Mouse (Mus musculus) liver, embryonic 15.5 days (tissue): Measurements from ENCODE around the gene 1600002K03Rik. TPM values are rescaled to one million over a fixed set of nuclear protein-coding genes. Genes with fewer than 3 reads are reported as not detected.
"Not testable (repeated sequence)": the region's sequence is repeated elsewhere in the genome, so short reads cannot be mapped to it uniquely, and the experiment has no call there.

Source experiments
- ATAC-seq: fragments of 200-750 bp; cut with Nextera tagmentation; 2 replicates; pipeline ENCODE4 v1.8.0; 2017; ENCODE audit warnings: moderate number of reproducible peaks, mild to moderate bottlenecking, moderate library complexity; ENCODE audit not compliant: insufficient read depth
- H3K27ac ChIP-seq: fragments of 300-500 bp; sonication (generic); replicated peaks from 2 replicates; pipeline ENCODE4 v1.5.1; 2015; ENCODE audit warnings: mild to moderate bottlenecking, inconsistent platforms
- H3K27me3 ChIP-seq: fragments of 300-500 bp; sonication (generic); 2 replicates; pipeline ENCODE4 v1.6.1; 2015; ENCODE audit warnings: mild to moderate bottlenecking, inconsistent platforms
- H3K36me3 ChIP-seq: fragments of 300-500 bp; sonication (generic); replicated peaks from 2 replicates; pipeline ENCODE4 v1.6.1; 2015; ENCODE audit warnings: moderate library complexity, mild to moderate bottlenecking, inconsistent platforms
- H3K4me1 ChIP-seq: fragments of 300-500 bp; sonication (generic); replicated peaks from 2 replicates; pipeline ENCODE4 v1.6.1; 2015; ENCODE audit warnings: inconsistent platforms
- H3K4me2 ChIP-seq: fragments of 300-500 bp; sonication (generic); 2 replicates; pipeline ENCODE4 v1.6.1; 2015; ENCODE audit warnings: moderate library complexity, mild to moderate bottlenecking, inconsistent platforms
- H3K4me3 ChIP-seq: fragments of 300-500 bp; sonication (generic); replicated peaks from 2 replicates; pipeline ENCODE4 v1.5.1; 2015; ENCODE audit warnings: mild to moderate bottlenecking, inconsistent platforms
- H3K9ac ChIP-seq: fragments of 300-500 bp; sonication (generic); 2 replicates; pipeline ENCODE4 v1.6.1; 2015; ENCODE audit warnings: moderate library complexity, mild to moderate bottlenecking, inconsistent platforms
- H3K9me3 ChIP-seq: fragments of 300-500 bp; sonication (generic); replicated peaks from 2 replicates; pipeline ENCODE4 v1.6.1; 2016; ENCODE audit warnings: inconsistent platforms
- WGBS: fragments of 180-500 bp; shearing (Covaris S2); methylation state at CpG from one replicate; pipeline ENCODE4 v1.1.7; 2015; ENCODE audit warnings: mixed read lengths; ENCODE audit not compliant: insufficient replicate concordance; 5-methylcytosine and 5-hydroxymethylcytosine counted together
- polyA plus RNA-seq: library from polyadenylated mRNA; unstranded; fragments of >200 nt; fragmentation: Nextera tagmentation; extraction: Ambion mirVana; gene quantifications from 2 replicates; pipeline ENCODE4 v1.2.1, GENCODE M21; 2015

The 1600002K03Rik gene
- polyA plus RNA-seq, 1 experiment from 2014 or later, result 10.1 TPM

DNA sequence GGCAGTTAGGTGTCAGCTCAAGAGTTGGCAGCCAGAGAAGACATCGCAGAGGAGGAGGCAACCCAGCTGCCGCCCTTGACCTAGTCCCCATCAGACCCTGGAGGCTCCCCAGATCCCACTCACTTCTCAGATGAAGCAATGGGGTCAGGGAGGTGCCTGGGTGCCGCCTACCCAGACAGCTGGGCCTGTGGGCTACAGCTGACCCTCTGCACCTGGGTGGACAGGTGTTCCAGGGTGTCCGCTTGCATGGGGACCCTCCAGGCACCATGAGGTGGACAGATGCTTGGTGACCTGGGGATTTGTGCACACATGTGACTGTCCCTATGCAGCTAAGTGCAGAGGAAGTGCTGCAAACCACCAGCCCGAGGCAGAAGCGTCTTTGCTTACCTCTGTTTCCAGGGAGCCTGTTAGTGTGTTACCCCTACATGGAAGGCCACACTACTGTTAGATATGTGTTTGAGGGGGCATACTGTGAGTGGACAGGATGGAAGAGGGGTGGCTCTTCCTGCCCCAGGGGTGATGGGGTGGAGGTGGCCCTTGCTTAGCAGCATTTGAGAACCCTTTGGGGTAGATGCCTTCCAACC, 9.9 kb upstream of the 1600002K03Rik start:
- H3K27ac ChIP-seq, result peak overlapping the region; percentile 94
- WGBS, result 60% methylated on average over 6 of the region's 6 CpGs
- peak overlapping the region; percentile 97; the same call in 1 of the 2 replicates for H3K4me2 ChIP-seq

DNA sequence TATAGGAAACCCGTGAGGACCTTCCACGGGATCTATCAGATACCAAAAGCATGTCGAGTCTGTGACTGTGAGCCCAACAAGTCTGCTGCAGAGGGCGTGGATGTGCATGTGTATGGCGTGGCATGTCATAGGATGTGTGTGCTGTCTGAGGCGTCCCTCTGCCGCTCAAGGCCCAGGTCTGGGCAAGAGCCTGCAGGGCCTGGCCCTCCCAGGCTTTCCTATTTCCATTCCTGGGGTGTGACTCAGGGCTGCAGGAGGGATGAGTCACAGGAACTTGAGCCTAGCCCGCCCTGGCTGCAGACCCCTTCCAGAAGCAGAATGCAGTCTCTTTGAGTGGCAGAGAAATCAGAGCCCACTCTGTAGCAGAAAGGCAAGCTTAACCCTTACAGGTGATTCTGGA, 9.0 kb upstream of the 1600002K03Rik start:
- H3K4me1 ChIP-seq, result peaks cover 87% of the 10 kb centered on the region
- WGBS, result 70% methylated on average over 8 of the region's 8 CpGs
- ATAC-seq, result no peak
- H3K36me3 ChIP-seq, result no peaks in the 10 kb centered on the region
- H3K9me3 ChIP-seq, result no peaks in the 10 kb centered on the region
- H3K27ac ChIP-seq, result no peak overlapping the region
- H3K4me3 ChIP-seq, result no peak overlapping the region
- no peak overlapping the region for H3K9ac ChIP-seq
- peaks cover 8% of the 10 kb centered on the region; the same call in 1 of the 2 replicates for H3K27me3 ChIP-seq
- H3K4me2 ChIP-seq, result peak overlapping the region; percentile 97

More for the DNA sequence above, 9.9 kb upstream of the 1600002K03Rik start:
- ATAC-seq, result no peak
- H3K9ac ChIP-seq, result no peak overlapping the region
- H3K27me3 ChIP-seq, result peaks cover 8% of the 10 kb centered on the region; the same call in 1 of the 2 replicates
- no peaks in the 10 kb centered on the region for H3K36me3 ChIP-seq
- H3K4me1 ChIP-seq, result peaks cover 92% of the 10 kb centered on the region
- H3K4me3 ChIP-seq, result no peak overlapping the region
- no peaks in the 10 kb centered on the region for H3K9me3 ChIP-seq

DNA sequence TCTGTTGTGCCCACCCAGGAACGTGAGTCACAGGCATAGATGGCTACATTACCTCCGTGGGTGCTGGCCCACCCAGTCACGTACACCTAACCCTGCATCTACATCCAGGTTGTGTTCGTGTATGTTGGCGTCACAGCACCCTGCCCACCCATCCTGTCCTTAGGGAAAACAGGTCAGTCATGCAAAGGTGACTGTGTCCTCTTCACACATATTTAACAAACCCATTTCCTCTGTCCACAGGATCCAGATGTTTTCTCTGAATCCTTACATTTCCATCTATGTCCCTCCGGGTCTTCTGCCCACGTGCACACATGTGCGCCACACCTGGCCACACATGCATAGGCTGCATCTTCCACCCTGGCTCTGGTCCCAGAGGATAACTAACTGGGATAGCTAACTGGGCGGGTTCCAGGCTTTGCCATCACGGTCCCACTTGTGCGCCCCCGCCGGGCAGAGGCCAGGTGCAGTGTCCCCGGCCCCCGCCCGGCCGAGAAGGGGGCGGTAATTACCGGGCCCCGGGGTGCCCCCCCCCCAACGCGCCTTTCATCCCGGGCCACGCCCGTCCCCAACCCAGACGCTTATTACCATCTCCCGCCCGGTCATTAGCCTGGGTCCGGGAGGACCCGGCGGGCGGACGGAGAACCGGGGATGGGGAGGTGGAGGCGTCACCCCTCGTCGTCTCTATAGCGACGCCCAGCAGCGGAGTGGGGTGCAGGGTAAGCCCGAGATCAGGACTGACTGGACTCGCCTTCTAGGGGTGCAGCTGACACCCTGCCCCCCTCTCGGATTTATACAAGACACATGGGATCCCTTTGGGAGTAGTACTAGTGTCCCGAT, 8.4 kb upstream of the 1600002K03Rik start:
- Histone ChIP-seq H3K4me1 (peaks cover 87% of the 10 kb centered on the region), H3K27ac (peak overlapping the region; percentile 74), H3K36me3 (no peaks in the 10 kb centered on the region), H3K4me2 (peak overlapping the region; percentile 97), H3K9ac (peak overlapping the region; percentile 55), H3K9me3 (no peaks in the 10 kb centered on the region), H3K27me3 (peaks cover 8% of the 10 kb centered on the region; the same call in 1 of the 2 replicates), H3K4me3 (peak overlapping the region; percentile 57)
- WGBS, result 13% methylated on average over 44 of the region's 44 CpGs
- no peak for ATAC-seq

DNA sequence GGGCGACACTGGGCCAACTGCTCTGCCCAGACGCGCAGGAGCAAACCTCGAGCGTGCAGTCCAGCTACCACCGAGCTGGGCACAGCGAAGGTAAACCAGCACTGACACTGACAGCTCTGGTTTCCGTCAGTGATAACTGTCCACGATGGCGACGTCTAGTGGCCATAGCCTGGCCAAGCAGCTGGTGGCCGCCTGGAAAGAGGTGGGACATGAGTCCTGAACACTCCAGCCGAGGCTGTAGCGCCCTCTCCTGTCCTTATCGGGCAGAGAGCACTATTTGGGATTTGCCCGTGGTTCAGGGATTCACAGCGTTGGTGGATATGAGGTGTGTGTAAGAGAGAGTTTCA, 7.8 kb upstream of the 1600002K03Rik start:
- peak overlapping the region; percentile 55 for H3K9ac ChIP-seq
- under 1% methylated on average over 17 of the region's 17 CpGs for WGBS
- no peaks in the 10 kb centered on the region for H3K9me3 ChIP-seq
- ATAC-seq, result peak; percentile 34
- peaks cover 8% of the 10 kb centered on the region; the same call in 1 of the 2 replicates for H3K27me3 ChIP-seq
- peak overlapping the region; percentile 97 for H3K4me2 ChIP-seq
- peak overlapping the region; percentile 74 for H3K27ac ChIP-seq
- H3K36me3 ChIP-seq, result peaks cover 6% of the 10 kb centered on the region
- H3K4me1 ChIP-seq, result peaks cover 88% of the 10 kb centered on the region
- peak overlapping the region; percentile 57 for H3K4me3 ChIP-seq

DNA sequence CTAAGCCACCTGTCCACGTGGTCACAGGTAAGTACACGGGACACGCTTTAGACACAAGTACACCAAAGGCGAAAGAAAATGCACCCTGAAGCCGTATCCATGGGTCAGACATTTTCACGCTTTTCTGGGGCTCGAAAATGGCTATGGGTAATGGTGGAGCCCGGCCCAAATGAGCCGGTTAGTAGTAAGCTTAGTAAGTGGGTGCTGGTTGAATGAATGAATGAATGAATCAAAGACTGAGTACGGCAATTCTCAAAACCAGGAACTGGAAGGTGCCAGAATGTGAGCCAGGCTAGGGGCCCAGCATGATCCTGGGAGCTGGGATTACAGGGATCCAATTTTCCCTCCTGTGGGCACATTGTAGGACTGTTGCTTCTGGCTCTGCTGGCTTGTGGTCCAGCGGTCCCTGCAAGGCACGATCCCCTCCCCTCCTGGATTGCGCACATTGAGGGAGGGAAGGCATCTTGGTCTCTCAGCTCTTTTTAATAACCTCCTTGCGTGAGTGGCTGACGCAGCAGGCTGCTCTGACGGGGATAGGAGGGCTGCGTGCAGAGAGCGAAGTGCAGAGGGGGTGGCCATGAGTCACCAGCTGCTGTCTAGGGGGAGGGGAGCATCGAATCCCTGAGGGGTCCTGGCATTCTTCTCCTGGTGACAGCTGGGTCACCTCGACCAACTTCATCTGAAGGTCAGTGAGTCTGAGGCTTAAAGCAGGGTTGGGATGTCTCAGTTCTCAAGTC, 7.2 kb upstream of the 1600002K03Rik start, which contains the start of gene Cirbp:
Gene Cirbp, plus strand, starts transcription at position 594 of the 737 bp plus-strand sequence.
- H3K4me1 ChIP-seq, result peaks cover 88% of the 10 kb centered on the region
- no peak for ATAC-seq
- 30% methylated on average over 20 of the region's 20 CpGs for WGBS
- peak within 1 kb of the TSS; percentile 87 for H3K4me3 ChIP-seq
- H3K4me2 ChIP-seq, result peak within 1 kb of the TSS; percentile 97
- peaks cover 12% of the 10 kb centered on the region for H3K36me3 ChIP-seq
- H3K9me3 ChIP-seq, result no peaks in the 10 kb centered on the region
- peak within 1 kb of the TSS; percentile 83 for H3K27ac ChIP-seq
- peak within 1 kb of the TSS; percentile 55 for H3K9ac ChIP-seq
- H3K27me3 ChIP-seq, result peaks cover 8% of the 10 kb centered on the region; the same call in 1 of the 2 replicates

DNA sequence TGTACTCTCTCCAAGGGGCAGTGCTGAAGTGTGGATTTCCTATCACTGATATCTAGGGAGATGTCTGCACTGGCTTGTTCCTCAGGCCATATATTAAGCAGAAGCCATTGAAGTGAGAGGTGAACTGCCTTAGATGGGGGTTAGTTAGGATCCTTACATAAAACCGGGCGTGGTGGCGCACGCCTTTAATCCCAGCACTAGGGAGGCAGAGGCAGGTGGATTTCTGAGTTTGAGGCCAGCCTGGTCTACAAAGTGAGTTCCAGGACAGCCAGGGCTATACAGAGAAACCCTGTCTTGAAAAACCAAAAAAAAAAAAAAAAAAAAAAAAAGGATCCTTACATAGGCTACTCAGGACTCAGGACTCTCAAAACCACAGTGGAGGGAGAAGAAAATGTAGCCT, 6.6 kb upstream of the 1600002K03Rik start:
- not testable (repeated sequence) for ATAC-seq, H3K27me3 ChIP-seq, H3K9ac ChIP-seq, H3K9me3 ChIP-seq, H3K4me3 ChIP-seq
- peak overlapping the region; percentile 97; the same call in 1 of the 2 replicates for H3K4me2 ChIP-seq
- WGBS, result 91% methylated on average over 4 of the region's 4 CpGs
- peaks cover 84% of the 10 kb centered on the region for H3K4me1 ChIP-seq
- peaks cover 17% of the 10 kb centered on the region for H3K36me3 ChIP-seq
- peak overlapping the region; percentile 83 for H3K27ac ChIP-seq

DNA sequence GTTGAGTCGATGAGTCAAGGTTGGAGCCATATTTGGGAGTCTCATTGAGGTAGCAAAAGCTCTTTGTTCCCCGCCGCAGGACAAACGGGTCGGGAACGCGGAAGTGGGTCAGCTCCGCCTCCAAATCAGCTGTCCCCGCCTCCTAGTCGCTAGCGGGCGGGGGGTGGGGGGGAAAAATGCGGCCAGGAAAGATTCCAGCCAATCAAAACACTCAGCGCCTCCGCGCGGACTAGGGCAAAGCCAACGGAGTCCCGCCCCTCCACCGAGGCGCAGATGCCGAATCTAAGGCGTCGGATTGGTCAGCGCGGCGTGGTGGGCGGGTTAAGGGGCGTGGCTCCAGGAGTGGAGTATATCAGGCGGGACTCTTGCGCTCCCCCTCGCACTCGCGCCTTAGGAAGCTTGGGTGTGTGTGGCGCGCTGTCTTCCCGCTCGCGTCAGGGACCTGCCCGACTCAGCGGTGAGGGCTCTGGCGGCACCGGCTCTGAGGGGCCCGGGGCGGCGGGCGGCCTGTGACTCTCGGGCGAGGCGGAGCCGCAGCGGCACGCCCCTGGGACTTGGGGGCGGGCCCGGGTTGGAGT, 5.2 kb upstream of the 1600002K03Rik start:
- peak overlapping the region; percentile 87 for H3K4me3 ChIP-seq
- H3K9me3 ChIP-seq, result no peaks in the 10 kb centered on the region
- H3K9ac ChIP-seq, result peak overlapping the region; percentile 87
- peaks cover 8% of the 10 kb centered on the region; the same call in 1 of the 2 replicates for H3K27me3 ChIP-seq
- peak overlapping the region; percentile 97 for H3K27ac ChIP-seq
- under 1% methylated on average over 55 of the region's 55 CpGs for WGBS
- peak overlapping the region; percentile 86 for H3K4me2 ChIP-seq
- peaks cover 83% of the 10 kb centered on the region for H3K4me1 ChIP-seq
- peaks cover 30% of the 10 kb centered on the region for H3K36me3 ChIP-seq
- peak; percentile 81 for ATAC-seq

DNA sequence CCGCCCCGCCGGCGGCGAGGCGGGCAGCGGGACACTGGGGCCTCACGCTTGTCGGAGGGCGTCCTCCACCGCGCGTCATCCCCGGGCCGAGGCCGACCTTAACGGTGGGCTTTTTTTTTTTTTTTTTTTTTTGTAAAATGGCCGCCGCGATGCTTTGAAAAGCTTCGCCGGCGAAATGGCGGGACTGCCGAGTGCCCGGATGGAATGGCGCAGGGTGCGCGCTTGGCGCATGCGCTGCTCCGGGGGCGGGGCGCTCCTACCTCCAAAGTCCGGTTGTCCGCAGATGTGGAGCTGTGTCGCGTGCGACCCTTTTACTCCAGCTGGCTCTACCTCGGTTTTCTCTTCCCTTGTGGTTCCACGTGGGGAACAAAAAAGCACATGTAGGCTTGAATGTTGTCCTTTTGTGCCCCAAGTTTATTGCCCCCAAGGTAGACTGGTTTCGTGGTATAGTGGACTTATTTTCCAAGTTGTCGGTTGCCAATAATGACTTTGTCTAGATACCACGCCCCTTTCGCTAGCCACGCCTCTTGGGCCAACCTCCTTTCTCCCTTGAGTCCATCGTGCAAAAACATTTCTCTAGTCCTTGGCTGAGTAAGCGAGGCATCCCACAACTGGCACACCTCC, 4.6 kb upstream of the 1600002K03Rik start:
- Histone ChIP-seq H3K36me3 (peaks cover 30% of the 10 kb centered on the region), H3K27me3 (peaks cover 8% of the 10 kb centered on the region; the same call in 1 of the 2 replicates), H3K27ac (peak overlapping the region; percentile 97), H3K4me1 (peaks cover 78% of the 10 kb centered on the region), H3K4me3 (peak overlapping the region; percentile 87), H3K9ac (peak overlapping the region; percentile 87), H3K9me3 (no peaks in the 10 kb centered on the region), H3K4me2 (peak overlapping the region; percentile 86)
- ATAC-seq, result peak; percentile 57
- under 1% methylated on average over 48 of the region's 48 CpGs for WGBS

DNA sequence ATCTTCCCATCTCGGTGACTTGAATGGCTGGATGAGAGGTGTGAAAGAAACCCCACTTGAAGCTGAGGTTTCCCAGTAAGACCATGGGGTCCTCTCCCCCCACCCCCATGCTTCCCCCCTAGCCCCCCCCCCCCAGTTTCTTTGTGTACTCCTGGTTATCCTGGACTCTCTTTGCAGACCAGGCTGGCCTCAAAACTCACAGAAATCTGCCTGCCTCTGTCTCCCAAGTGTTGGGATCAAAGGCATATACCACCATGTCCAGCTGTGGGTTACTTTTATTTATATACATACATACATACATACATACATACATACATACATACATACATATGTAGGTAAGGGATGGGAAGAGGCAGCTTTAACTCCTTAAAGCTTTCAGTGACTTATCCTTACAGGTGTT, 3.7 kb upstream of the 1600002K03Rik start:
- no peak for ATAC-seq
- whole genome bisulfite sequencing, result 63% methylated on average over 1 of the region's 1 CpGs
- 0 out of 2 replicates have a peak, but pooled peaks cover 3% of the 10 kb centered on the region for H3K27me3 ChIP-seq
- H3K4me1 ChIP-seq, result peaks cover 79% of the 10 kb centered on the region
- peaks cover 30% of the 10 kb centered on the region for H3K36me3 ChIP-seq
- H3K9me3 ChIP-seq, result no peaks in the 10 kb centered on the region
- H3K4me2 ChIP-seq, result peak overlapping the region; percentile 86
- peak overlapping the region; percentile 97 for H3K27ac ChIP-seq
- H3K4me3 ChIP-seq, result peak overlapping the region; percentile 87
- H3K9ac ChIP-seq, result peak overlapping the region; percentile 87; the same call in 1 of the 2 replicates

DNA sequence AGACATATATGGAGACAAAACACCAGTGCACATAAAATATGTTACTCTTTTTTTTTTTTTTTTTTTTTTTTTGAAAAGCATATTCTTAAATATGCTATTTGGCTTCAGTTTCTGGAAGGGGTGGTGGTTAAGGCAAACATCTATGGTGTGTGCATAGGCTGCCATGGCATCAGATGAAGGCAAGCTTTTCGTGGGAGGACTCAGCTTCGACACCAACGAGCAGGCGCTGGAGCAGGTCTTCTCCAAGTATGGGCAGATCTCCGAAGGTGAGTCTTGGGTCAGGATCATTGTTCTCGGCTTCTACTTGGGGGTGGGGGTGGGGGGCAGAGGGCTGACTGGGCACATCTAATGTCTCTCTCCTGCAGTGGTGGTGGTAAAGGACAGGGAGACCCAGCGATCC, 3.1 kb upstream of the 1600002K03Rik start:
- H3K36me3 ChIP-seq, result peaks cover 30% of the 10 kb centered on the region
- no peak overlapping the region for H3K27ac ChIP-seq
- H3K9me3 ChIP-seq, result no peaks in the 10 kb centered on the region
- H3K4me3 ChIP-seq, result no peak overlapping the region
- no peaks in the 10 kb centered on the region for H3K27me3 ChIP-seq
- H3K4me1 ChIP-seq, result peaks cover 79% of the 10 kb centered on the region
- WGBS, result 89% methylated on average over 7 of the region's 7 CpGs
- H3K4me2 ChIP-seq, result no peak overlapping the region
- no peak overlapping the region for H3K9ac ChIP-seq
- ATAC-seq, result no peak
